Mouse (Mus musculus): ENCODE measurements at regions not wholly inside any gene's neighbourhood (a gene's known extent, or its start where the extent isn't known, plus 50 kb on each side); places are given as distances from the start of the nearest gene placed in this dataset.

DNA sequence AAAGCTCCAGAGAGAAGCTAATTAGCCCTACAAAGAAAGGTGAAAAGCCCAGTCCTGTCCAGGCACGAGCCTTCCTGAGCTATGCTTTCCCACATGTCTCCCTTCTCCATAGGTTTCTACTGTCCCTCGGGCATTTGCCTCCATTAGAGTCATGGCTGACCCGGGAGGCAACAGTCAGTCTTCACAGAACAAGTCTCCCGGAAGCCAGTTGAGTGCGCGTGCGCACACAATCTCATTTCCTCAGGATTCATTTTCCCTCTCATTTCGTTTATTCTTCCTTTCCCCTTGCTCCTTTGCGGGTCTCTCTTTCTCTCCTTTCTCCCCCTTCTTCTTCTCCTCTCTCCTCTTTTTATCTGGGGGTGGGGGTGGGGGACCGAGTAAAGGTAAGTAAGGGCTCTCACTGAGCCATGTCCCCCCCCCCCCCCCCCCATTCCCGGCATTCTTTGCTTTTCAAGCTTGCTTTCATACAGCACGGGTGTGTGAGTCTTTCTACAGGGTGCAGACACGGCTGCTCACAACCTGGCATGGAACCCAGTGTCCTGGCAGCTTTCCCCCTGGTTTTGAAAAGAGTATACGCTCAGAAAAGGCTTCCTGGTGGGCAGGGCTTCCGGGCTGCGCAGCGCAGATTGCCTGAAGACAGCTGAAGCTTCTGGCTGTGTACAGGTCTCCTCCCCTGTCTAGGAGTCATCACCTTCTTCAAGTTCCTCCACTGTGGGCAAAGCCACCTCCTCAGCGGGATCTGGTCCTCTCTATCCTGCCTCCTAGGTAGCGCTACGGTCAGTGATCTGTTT is 289.8 kb upstream of the Klf3 start:
- Histone ChIP-seq H3K9ac (ENCODE audit: low read length) (no peak overlapping the region), H3K4me1 (ENCODE audit: control insufficient read depth, insufficient read depth, low read length) (0 out of 2 replicates have a peak, but pooled peaks cover 5% of the 10 kb centered on the region), H3K4me3 (replicated peaks; ENCODE audit: low read length) (no peak overlapping the region), H3K9me3 (replicated peaks; ENCODE audit: control insufficient read depth, low read length) (no peaks in the 10 kb centered on the region), H3K36me3 (ENCODE audit: control insufficient read depth, insufficient read depth, low read length) (no peaks in the 10 kb centered on the region), H3K27ac (ENCODE audit: low read length) (no peak overlapping the region), H3K4me2 (ENCODE audit: low read depth, low read length) (no peak overlapping the region), H3K27me3 (ENCODE audit: control insufficient read depth, insufficient read depth, low read length) (no peaks in the 10 kb centered on the region)
- WGBS = 75% methylated on average over 20 of the region's 20 CpGs
- ATAC-seq (ENCODE audit: insufficient read depth, low FRiP score) = no peak

DNA sequence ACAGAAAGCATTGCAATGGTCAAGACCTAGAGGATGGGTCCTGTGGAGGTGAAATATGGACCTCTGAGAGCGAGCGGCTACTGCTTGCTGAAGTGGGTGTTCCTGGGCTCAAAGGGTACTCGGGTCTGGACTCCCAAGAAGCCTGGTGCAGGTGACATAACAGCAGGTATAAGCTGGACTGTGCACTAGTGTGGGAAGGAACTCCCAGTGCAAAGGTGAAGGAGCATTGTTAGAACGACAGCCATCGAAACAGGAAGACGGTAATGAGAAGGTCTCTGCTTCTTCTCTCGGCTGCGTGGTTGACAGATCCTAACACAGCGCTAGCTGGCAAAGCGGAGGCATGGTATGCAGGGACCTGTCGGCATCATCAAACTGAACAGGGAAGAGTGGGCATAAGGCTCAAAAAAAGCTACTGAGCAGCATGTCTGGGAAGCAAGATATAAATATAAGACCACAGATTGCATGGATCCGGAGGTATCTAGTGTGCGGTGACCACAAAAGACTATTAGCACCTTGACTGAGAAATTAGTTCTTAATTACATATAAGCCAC is 287.0 kb upstream of the Klf3 start:
- Histone ChIP-seq H3K4me1 (ENCODE audit: control insufficient read depth, insufficient read depth, low read length) (peaks cover 4% of the 10 kb centered on the region), H3K27ac (ENCODE audit: low read length) (no peak overlapping the region), H3K9me3 (replicated peaks; ENCODE audit: control insufficient read depth, low read length) (no peaks in the 10 kb centered on the region), H3K27me3 (ENCODE audit: control insufficient read depth, insufficient read depth, low read length) (no peaks in the 10 kb centered on the region), H3K9ac (ENCODE audit: low read length) (no peak overlapping the region), H3K36me3 (ENCODE audit: control insufficient read depth, insufficient read depth, low read length) (no peaks in the 10 kb centered on the region), H3K4me2 (ENCODE audit: low read depth, low read length) (no peak overlapping the region), H3K4me3 (replicated peaks; ENCODE audit: low read length) (no peak overlapping the region)
- ATAC-seq (ENCODE audit: insufficient read depth, low FRiP score) = no peak
- WGBS = 79% methylated on average over 13 of the region's 13 CpGs

DNA sequence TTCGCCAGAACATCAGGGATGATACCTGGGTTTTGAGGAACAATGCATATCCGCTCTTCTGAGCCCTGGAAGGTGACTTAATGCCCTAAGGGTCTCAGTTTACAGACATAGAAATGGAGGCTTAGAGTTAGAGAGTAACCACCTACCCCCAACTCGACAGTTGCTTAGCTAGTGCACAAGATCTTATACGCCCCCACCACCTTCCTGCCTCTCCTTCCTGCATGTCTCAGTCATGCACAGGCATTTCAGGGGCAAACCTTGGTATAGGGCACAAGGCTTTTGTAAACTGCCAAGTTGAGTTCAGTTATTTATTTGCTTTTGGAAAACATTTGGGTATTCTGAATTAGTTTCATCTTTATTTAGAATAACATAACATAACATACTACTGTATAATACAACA is 285.9 kb upstream of the Klf3 start:
- Histone ChIP-seq H3K27me3 (ENCODE audit: control insufficient read depth, insufficient read depth, low read length) (no peaks in the 10 kb centered on the region), H3K36me3 (ENCODE audit: control insufficient read depth, insufficient read depth, low read length) (no peaks in the 10 kb centered on the region), H3K4me3 (replicated peaks; ENCODE audit: low read length) (no peak overlapping the region), H3K4me2 (ENCODE audit: low read depth, low read length) (no peak overlapping the region), H3K9me3 (replicated peaks; ENCODE audit: control insufficient read depth, low read length) (no peaks in the 10 kb centered on the region), H3K9ac (ENCODE audit: low read length) (no peak overlapping the region), H3K27ac (ENCODE audit: low read length) (no peak overlapping the region), H3K4me1 (ENCODE audit: control insufficient read depth, insufficient read depth, low read length) (peaks cover 8% of the 10 kb centered on the region)
- 92% methylated on average over 4 of the region's 4 CpGs for WGBS
- no peak for ATAC-seq (ENCODE audit: insufficient read depth, low FRiP score)

DNA sequence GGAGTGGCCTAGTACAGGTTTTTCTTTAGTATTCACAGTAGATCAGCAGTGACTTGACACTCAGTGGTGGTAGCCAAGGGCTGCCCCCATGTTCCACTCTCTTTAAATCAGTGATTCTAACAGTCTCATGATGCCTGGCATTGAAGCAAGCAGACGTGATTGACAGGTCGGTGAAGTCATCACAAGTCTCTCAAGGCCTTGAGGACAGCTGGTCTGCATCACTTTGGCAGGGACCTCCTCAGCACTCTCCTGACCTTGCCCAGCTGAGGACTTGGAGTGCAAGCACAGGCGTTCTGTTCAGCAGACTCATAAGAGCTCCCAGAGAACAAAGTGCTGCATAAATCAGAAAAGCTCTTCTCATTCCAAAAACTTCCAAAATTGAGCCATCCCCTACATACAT is 285.4 kb upstream of the Klf3 start:
- no peaks in the 10 kb centered on the region for H3K9me3 ChIP-seq (replicated peaks; ENCODE audit: control insufficient read depth, low read length)
- 34% methylated on average over 3 of the region's 3 CpGs for WGBS
- H3K4me1 ChIP-seq (ENCODE audit: control insufficient read depth, insufficient read depth, low read length) = peaks cover 8% of the 10 kb centered on the region
- no peak overlapping the region for H3K9ac ChIP-seq (ENCODE audit: low read length)
- H3K27ac ChIP-seq (ENCODE audit: low read length) = no peak overlapping the region
- H3K27me3 ChIP-seq (ENCODE audit: control insufficient read depth, insufficient read depth, low read length) = no peaks in the 10 kb centered on the region
- no peak overlapping the region for H3K4me2 ChIP-seq (ENCODE audit: low read depth, low read length)
- ATAC-seq (ENCODE audit: insufficient read depth, low FRiP score) = no peak; the same call in 1 of the 2 replicates
- no peak overlapping the region for H3K4me3 ChIP-seq (replicated peaks; ENCODE audit: low read length)
- H3K36me3 ChIP-seq (ENCODE audit: control insufficient read depth, insufficient read depth, low read length) = no peaks in the 10 kb centered on the region

DNA sequence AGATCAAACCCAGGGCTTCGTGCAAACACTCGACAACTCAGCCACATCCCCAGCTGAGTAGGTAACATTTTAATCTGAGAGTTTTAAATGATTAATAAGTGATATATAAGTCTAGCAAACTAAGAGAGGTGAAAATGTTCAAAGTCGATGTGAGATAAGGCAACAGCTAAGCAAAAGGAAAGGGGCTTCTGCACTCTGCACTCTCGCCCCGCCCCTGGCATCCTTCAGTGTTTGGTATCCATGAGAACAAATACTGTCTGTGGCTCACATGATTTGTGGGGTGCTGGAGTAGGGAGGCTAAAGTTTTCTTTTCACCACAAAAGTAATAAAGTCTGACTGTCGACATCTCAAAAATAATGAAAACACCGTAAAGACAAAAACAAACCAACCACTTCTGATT is 284.2 kb upstream of the Klf3 start:
- no peak overlapping the region for H3K4me2 ChIP-seq (ENCODE audit: low read depth, low read length)
- no peaks in the 10 kb centered on the region for H3K9me3 ChIP-seq (replicated peaks; ENCODE audit: control insufficient read depth, low read length)
- no peaks in the 10 kb centered on the region for H3K36me3 ChIP-seq (ENCODE audit: control insufficient read depth, insufficient read depth, low read length)
- no peaks in the 10 kb centered on the region for H3K27me3 ChIP-seq (ENCODE audit: control insufficient read depth, insufficient read depth, low read length)
- peaks cover 8% of the 10 kb centered on the region for H3K4me1 ChIP-seq (ENCODE audit: control insufficient read depth, insufficient read depth, low read length)
- no peak overlapping the region for H3K27ac ChIP-seq (ENCODE audit: low read length)
- WGBS = 66% methylated on average over 7 of the region's 7 CpGs
- no peak overlapping the region for H3K9ac ChIP-seq (ENCODE audit: low read length)
- no peak overlapping the region for H3K4me3 ChIP-seq (replicated peaks; ENCODE audit: low read length)
- no peak for ATAC-seq (ENCODE audit: insufficient read depth, low FRiP score)

DNA sequence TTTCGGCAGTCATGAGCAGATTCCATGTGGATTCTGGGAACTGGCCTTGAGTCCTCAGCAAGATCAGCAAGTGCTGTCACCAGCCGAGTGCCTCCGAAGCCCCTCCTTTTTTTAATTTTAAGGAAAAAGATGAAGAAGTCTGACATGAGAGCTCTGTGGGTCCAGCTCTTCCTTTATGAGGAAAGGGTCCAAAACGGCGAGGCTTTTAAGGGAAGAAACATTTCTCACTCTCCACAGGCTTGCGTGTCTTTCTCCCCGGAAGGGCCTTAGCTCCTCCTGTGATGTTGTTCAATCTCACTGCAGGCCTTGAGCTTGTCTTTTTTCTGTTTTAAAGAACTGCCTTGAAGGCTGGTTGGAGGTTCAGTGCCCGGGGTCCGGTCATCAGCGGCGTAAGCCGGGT is 283.5 kb upstream of the Klf3 start:
- no peak overlapping the region for H3K4me3 ChIP-seq (replicated peaks; ENCODE audit: low read length)
- no peak overlapping the region for H3K4me2 ChIP-seq (ENCODE audit: low read depth, low read length)
- H3K4me1 ChIP-seq (ENCODE audit: control insufficient read depth, insufficient read depth, low read length) = peaks cover 8% of the 10 kb centered on the region
- no peaks in the 10 kb centered on the region for H3K9me3 ChIP-seq (replicated peaks; ENCODE audit: control insufficient read depth, low read length)
- H3K27ac ChIP-seq (ENCODE audit: low read length) = no peak overlapping the region
- WGBS = 81% methylated on average over 12 of the region's 12 CpGs
- no peak for ATAC-seq (ENCODE audit: insufficient read depth, low FRiP score)
- H3K9ac ChIP-seq (ENCODE audit: low read length) = no peak overlapping the region
- no peaks in the 10 kb centered on the region for H3K36me3 ChIP-seq (ENCODE audit: control insufficient read depth, insufficient read depth, low read length)
- H3K27me3 ChIP-seq (ENCODE audit: control insufficient read depth, insufficient read depth, low read length) = no peaks in the 10 kb centered on the region

DNA sequence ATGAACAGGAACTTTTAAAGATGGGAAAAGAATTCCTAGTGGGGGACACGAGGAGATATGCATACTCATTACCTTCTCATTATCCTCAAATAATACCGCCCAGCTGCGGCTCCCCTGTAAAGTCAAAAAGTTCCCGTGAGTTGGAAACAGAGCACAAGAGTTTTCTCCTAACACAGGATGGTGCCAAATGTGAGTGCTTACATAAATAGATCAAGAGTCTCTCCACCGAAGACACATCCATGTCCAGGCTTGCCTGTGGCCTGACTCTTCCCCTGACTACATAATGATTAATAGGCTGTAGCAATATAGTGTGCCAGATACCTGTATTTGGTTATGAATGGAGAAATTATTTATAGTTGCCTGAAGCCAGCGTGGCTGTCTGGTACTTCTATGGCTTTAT is 281.8 kb upstream of the Klf3 start:
- ATAC-seq (ENCODE audit: insufficient read depth, low FRiP score) = no peak
- 64% methylated on average over 6 of the region's 6 CpGs for WGBS
- H3K27ac ChIP-seq (ENCODE audit: low read length) = peak overlapping the region; percentile 56; the same call in 1 of the 2 replicates
- no peak overlapping the region for H3K9ac ChIP-seq (ENCODE audit: low read length)
- H3K27me3 ChIP-seq (ENCODE audit: control insufficient read depth, insufficient read depth, low read length) = no peaks in the 10 kb centered on the region
- H3K4me2 ChIP-seq (ENCODE audit: low read depth, low read length) = no peak overlapping the region
- peaks cover 8% of the 10 kb centered on the region for H3K4me1 ChIP-seq (ENCODE audit: control insufficient read depth, insufficient read depth, low read length)
- H3K36me3 ChIP-seq (ENCODE audit: control insufficient read depth, insufficient read depth, low read length) = no peaks in the 10 kb centered on the region
- H3K9me3 ChIP-seq (replicated peaks; ENCODE audit: control insufficient read depth, low read length) = no peaks in the 10 kb centered on the region
- H3K4me3 ChIP-seq (replicated peaks; ENCODE audit: low read length) = no peak overlapping the region

DNA sequence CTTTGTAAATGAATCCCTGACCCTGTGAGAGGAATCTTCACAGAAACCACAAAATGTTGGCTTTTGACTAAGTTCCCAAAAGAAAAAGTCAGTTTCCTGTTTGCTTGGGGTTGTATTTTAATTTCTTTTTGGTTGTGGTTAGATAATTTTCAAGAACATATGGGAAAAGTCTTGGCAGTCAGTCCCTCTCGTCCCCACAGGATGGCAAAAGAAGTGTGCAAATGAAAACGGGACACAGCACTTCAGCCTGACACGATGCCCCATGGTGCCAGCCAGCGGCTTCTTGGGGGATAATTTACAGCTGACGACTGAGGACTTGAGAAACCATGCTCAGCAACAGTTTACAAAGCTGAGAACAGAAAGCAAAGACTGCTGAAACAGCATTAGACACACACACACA is 281.2 kb upstream of the Klf3 start:
- Histone ChIP-seq H3K36me3 (ENCODE audit: control insufficient read depth, insufficient read depth, low read length) (no peaks in the 10 kb centered on the region), H3K9ac (ENCODE audit: low read length) (no peak overlapping the region), H3K9me3 (replicated peaks; ENCODE audit: control insufficient read depth, low read length) (no peaks in the 10 kb centered on the region), H3K4me2 (ENCODE audit: low read depth, low read length) (no peak overlapping the region), H3K4me3 (replicated peaks; ENCODE audit: low read length) (no peak overlapping the region), H3K27me3 (ENCODE audit: control insufficient read depth, insufficient read depth, low read length) (no peaks in the 10 kb centered on the region), H3K4me1 (ENCODE audit: control insufficient read depth, insufficient read depth, low read length) (peaks cover 8% of the 10 kb centered on the region), H3K27ac (ENCODE audit: low read length) (peak overlapping the region; percentile 58)
- ATAC-seq (ENCODE audit: insufficient read depth, low FRiP score) = no peak
- WGBS = 35% methylated on average over 5 of the region's 5 CpGs

DNA sequence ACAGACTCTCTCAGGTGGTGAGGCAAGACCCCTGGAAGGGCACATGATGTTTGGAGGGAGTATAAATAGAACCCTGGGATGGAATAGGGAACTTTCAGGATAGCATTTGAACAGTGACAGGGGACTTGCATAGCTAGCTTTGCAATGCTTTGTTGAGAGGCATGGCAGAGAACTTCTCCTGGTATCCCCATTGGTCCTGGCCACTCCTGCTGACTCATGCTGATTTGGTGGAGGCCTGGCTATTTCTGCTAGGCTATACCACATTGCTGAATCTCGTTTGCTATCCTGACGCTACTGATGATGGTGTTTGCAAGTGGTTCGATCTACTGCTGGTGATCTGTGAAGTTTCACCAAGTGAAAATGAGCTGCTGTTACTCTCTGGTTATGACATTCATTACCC is 276.7 kb upstream of the Klf3 start:
- no peaks in the 10 kb centered on the region for H3K9me3 ChIP-seq (replicated peaks; ENCODE audit: control insufficient read depth, low read length)
- no peak overlapping the region for H3K27ac ChIP-seq (ENCODE audit: low read length)
- H3K4me3 ChIP-seq (replicated peaks; ENCODE audit: low read length) = no peak overlapping the region
- 0 out of 2 replicates have a peak, but pooled peaks cover 4% of the 10 kb centered on the region for H3K4me1 ChIP-seq (ENCODE audit: control insufficient read depth, insufficient read depth, low read length)
- H3K27me3 ChIP-seq (ENCODE audit: control insufficient read depth, insufficient read depth, low read length) = no peaks in the 10 kb centered on the region
- no peak overlapping the region for H3K9ac ChIP-seq (ENCODE audit: low read length)
- no peaks in the 10 kb centered on the region for H3K36me3 ChIP-seq (ENCODE audit: control insufficient read depth, insufficient read depth, low read length)
- no peak overlapping the region for H3K4me2 ChIP-seq (ENCODE audit: low read depth, low read length)
- 75% methylated on average over 3 of the region's 3 CpGs for WGBS
- no peak for ATAC-seq (ENCODE audit: insufficient read depth, low FRiP score)
